Mouse (Mus musculus) embryonic facial prominence, embryonic 14.5 days (tissue): ENCODE results near the gene Ezh2. TPM values are rescaled to one million over a fixed set of nuclear protein-coding genes. Genes with fewer than 3 reads are reported as not detected.
A peak's percentile ranks its signal among the peaks of the same experiment; 100 is the strongest.

Experiments used
- ATAC-seq: fragments of 200-750 bp; cut with Nextera tagmentation; 2 replicates; pipeline ENCODE4 v1.8.0; 2017; ENCODE audit warnings: low read depth, moderate number of reproducible peaks, moderate TSS enrichment
- DNase-seq: peaks from one replicate; pipeline ENCODE4 v3.0.0-alpha.2; 2015; ENCODE audit warnings: low spot score
- H3K27ac ChIP-seq: fragments of 300-500 bp; sonication (generic); replicated peaks from 2 replicates; pipeline ENCODE4 v1.5.1; 2014; ENCODE audit warnings: low read depth, mild to moderate bottlenecking, low read length, moderate library complexity
- H3K27me3 ChIP-seq: fragments of 300-500 bp; sonication (generic); replicated peaks from 2 replicates; pipeline ENCODE4 v1.6.1; 2014; ENCODE audit warnings: low read length; ENCODE audit not compliant: control insufficient read depth, insufficient read depth
- H3K36me3 ChIP-seq: fragments of 300-500 bp; sonication (generic); 2 replicates; pipeline ENCODE4 v1.6.1; 2014; ENCODE audit warnings: low read length, mixed read lengths; ENCODE audit not compliant: control insufficient read depth, insufficient read depth
- H3K4me1 ChIP-seq: fragments of 300-500 bp; sonication (generic); 2 replicates; pipeline ENCODE4 v1.6.1; 2014; ENCODE audit warnings: antibody characterized with exemption, low read length; ENCODE audit not compliant: control insufficient read depth, insufficient read depth
- H3K4me2 ChIP-seq: fragments of 300-500 bp; sonication (generic); 2 replicates; pipeline ENCODE4 v1.6.1; 2014; ENCODE audit warnings: low read depth, mild to moderate bottlenecking, low read length, moderate library complexity, mixed read lengths
- H3K4me3 ChIP-seq: fragments of 300-500 bp; sonication (generic); 2 replicates; pipeline ENCODE4 v1.5.1; 2014; ENCODE audit warnings: low read depth, mild to moderate bottlenecking, low read length
- H3K9ac ChIP-seq: fragments of 300-500 bp; sonication (generic); 2 replicates; pipeline ENCODE4 v1.6.1; 2014; ENCODE audit warnings: low read depth, mild to moderate bottlenecking, low read length, moderate library complexity, mixed read lengths
- H3K9me3 ChIP-seq: fragments of 300-500 bp; sonication (generic); 2 replicates; pipeline ENCODE4 v1.6.1; 2016; ENCODE audit warnings: low read length; ENCODE audit not compliant: control insufficient read depth
- WGBS: fragments of 180-500 bp; shearing (Covaris S2); extraction: QIAGEN DNeasy Blood & Tissue Kit; methylation state at CpG from one replicate; pipeline ENCODE4 v1.1.7; 2014; 5-methylcytosine and 5-hydroxymethylcytosine counted together
- polyA plus RNA-seq: library from polyadenylated mRNA; unstranded; fragments of >200 nt; fragmentation: Nextera tagmentation; extraction: Ambion mirVana; gene quantifications from 2 replicates; pipeline ENCODE4 v1.2.1, GENCODE M21; 2014

Gene Ezh2
- polyA plus RNA-seq, 1 experiment from 2014 or later, result 72.8 TPM

DNA sequence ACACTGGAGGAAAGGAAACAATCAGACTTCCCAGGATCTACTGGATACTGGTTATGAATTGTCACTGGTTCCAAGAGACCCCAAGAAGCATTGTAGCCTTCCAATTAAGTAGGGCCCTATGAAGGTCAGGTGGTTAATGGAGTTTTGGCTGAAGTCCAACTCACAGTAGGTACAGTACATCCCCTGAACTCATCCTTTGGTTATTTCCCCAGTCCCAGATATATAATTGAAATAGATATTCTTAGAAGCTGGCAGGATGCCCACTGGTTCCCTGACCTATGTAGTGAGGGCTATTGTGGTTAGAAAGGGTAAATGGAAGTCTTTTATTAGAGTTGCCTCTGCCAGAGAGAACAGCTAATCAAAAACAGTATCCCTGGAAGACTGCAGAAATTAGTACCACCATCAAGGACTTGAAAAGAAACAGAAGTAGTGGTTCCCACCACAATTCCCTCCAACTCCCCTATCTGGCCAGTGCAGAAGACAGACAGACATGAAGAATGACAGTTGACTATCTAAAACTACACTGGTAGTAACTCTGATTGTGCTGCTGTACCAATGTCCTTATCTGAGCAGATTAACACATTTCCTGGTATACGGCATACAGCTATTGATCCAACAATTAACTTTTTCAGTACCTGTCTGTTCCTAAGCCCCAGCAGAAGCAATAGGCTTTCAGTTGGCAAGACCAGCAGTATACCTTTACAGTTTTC lies 29.7 kb downstream of the Ezh2 start:
- H3K36me3 ChIP-seq, result peaks cover 81% of the 10 kb centered on the region

DNA sequence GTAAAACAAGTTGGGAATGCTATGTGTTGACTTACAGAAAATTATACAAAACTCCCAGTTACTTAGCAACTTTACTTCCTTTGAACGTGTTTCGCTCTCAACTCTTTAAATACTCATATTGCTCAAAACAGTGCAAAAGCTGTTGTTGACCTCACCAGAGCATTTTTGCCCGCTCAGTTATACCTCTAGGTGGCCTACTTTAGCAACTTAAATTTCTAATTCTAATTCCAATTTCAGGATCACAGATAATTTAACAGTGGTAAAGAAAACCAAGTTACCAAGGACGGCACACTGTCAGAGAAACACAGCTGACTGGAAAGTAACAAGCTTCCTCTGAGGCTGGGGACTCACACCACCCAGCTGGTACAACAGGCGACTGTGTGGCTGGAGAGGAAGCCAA lies 33.7 kb downstream of the Ezh2 start:
- no peak overlapping the region for H3K4me2 ChIP-seq
- H3K27ac ChIP-seq, result no peak overlapping the region
- DNase-seq (no peak), ATAC-seq (no peak)
- H3K4me3 ChIP-seq, result no peak overlapping the region
- no peaks in the 10 kb centered on the region for H3K9me3 ChIP-seq
- no peak overlapping the region for H3K9ac ChIP-seq
- no peaks in the 10 kb centered on the region for H3K27me3 ChIP-seq
- WGBS, result 82% methylated on average over 5 of the region's 5 CpGs
- no peaks in the 10 kb centered on the region for H3K4me1 ChIP-seq
- peaks cover 75% of the 10 kb centered on the region for H3K36me3 ChIP-seq

More for the DNA sequence above, 29.7 kb downstream of the Ezh2 start:
- H3K27ac ChIP-seq, result no peak overlapping the region
- H3K27me3 ChIP-seq, result no peaks in the 10 kb centered on the region
- no peaks in the 10 kb centered on the region for H3K9me3 ChIP-seq
- H3K4me2 ChIP-seq, result no peak overlapping the region
- H3K4me1 ChIP-seq, result no peaks in the 10 kb centered on the region
- peak; percentile 25 for DNase-seq
- H3K9ac ChIP-seq, result no peak overlapping the region
- WGBS, result 89% methylated on average over 1 of the region's 1 CpGs
- no peak overlapping the region for H3K4me3 ChIP-seq
- 0 out of 2 replicates have a peak, but pooled peaks have one; percentile 33 for ATAC-seq

DNA sequence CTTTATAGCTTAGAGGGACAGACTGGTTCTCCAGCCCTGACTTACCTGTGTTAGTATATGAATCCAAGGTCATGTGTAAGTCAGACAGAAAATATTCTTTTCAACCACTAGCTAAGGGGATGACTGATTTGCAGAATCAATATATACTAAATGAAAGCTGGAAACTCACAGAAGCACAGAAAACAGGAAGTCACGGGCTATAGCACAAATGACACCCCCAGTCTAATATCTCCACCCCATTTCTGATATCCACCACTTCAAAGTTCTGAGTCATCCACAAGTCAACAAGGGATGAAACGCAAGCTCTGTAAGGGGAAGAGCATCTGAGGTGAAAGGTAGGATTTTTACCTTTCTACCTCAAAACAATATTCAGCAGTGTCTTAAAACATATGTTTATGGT lies 34.3 kb downstream of the Ezh2 start:
- 95% methylated on average over 2 of the region's 2 CpGs for WGBS
- no peaks in the 10 kb centered on the region for H3K4me1 ChIP-seq
- H3K9ac ChIP-seq, result no peak overlapping the region
- DNase-seq, result no peak
- no peak overlapping the region for H3K4me2 ChIP-seq
- H3K9me3 ChIP-seq, result no peaks in the 10 kb centered on the region
- no peak for ATAC-seq
- no peak overlapping the region for H3K27ac ChIP-seq
- H3K4me3 ChIP-seq, result no peak overlapping the region
- peaks cover 77% of the 10 kb centered on the region for H3K36me3 ChIP-seq
- H3K27me3 ChIP-seq, result no peaks in the 10 kb centered on the region

DNA sequence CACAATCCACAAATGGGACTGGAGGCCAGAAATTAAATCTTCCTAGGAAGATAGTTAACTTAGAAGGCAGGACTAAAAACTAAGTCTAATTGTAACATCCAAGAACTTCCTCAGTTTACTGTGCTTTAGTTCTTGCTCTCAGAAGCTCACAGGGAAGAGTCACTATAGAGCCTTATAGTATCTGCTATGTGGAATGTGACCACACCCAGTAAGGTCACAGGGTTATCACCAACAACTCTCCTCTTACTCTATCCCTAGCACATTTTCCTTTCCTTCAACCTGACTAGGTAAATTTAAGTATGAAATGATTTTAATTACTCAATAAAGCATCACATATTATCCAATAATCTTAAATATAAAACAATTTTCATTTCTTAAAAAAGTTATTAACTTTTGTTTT lies 34.7 kb downstream of the Ezh2 start:
- H3K9ac ChIP-seq, result no peak overlapping the region
- H3K9me3 ChIP-seq, result no peaks in the 10 kb centered on the region
- no peak overlapping the region for H3K4me3 ChIP-seq
- no peaks in the 10 kb centered on the region for H3K4me1 ChIP-seq
- no peak for ATAC-seq
- no peaks in the 10 kb centered on the region for H3K27me3 ChIP-seq
- H3K36me3 ChIP-seq, result peaks cover 78% of the 10 kb centered on the region
- H3K27ac ChIP-seq, result no peak overlapping the region
- no peak overlapping the region for H3K4me2 ChIP-seq
- DNase-seq, result no peak

DNA sequence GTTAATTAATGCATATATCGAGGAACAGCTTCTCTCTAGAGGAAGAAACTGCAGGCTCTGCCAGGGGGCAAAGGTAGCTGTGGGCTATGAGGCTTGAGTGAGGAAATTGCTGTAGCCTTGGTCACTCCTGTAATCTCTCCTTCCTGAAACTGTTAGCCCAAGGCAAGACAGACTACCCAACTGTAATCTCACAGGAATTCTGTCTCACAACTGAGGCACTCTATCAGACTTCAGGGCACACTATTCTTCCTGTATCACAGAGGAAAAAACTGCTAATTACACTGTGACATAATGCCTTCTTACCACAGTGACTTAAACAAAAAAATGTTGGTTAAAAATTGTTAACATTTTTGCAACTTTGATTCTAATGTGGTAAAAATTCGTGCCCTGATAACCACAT lies 35.9 kb downstream of the Ezh2 start:
- Histone ChIP-seq H3K27ac (no peak overlapping the region), H3K9me3 (no peaks in the 10 kb centered on the region), H3K27me3 (no peaks in the 10 kb centered on the region), H3K36me3 (peaks cover 83% of the 10 kb centered on the region), H3K4me3 (no peak overlapping the region), H3K4me2 (no peak overlapping the region), H3K4me1 (no peaks in the 10 kb centered on the region), H3K9ac (no peak overlapping the region)
- 77% methylated on average over 2 of the region's 2 CpGs for WGBS
- DNase-seq (no peak), ATAC-seq (no peak)

DNA sequence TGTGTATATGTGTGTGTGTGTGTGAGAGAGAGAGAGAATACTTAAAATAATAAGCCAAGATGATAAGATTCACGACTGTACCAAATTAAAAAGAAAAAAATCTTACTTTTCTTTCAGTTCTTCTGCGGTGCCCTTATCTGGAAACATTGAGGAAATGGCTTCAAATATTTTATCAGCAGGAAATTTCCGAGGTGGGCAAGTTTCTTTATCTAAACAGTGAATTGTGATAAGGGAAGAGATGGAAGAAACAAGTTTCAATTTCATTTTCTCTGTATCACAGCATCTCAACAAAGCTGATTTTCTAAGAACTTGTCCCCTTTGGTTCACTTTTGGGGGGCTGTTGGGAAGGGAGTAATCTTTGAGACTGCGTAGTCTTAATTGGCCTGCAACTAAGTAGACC lies 42.9 kb downstream of the Ezh2 start:
- no peak overlapping the region for H3K4me3 ChIP-seq
- 89% methylated on average over 4 of the region's 4 CpGs for WGBS
- no peak for ATAC-seq
- H3K4me1 ChIP-seq, result no peaks in the 10 kb centered on the region
- H3K36me3 ChIP-seq, result peaks cover 92% of the 10 kb centered on the region
- no peak for DNase-seq
- no peak overlapping the region for H3K27ac ChIP-seq
- no peaks in the 10 kb centered on the region for H3K9me3 ChIP-seq
- no peak overlapping the region for H3K4me2 ChIP-seq
- H3K9ac ChIP-seq, result no peak overlapping the region
- H3K27me3 ChIP-seq, result no peaks in the 10 kb centered on the region

DNA sequence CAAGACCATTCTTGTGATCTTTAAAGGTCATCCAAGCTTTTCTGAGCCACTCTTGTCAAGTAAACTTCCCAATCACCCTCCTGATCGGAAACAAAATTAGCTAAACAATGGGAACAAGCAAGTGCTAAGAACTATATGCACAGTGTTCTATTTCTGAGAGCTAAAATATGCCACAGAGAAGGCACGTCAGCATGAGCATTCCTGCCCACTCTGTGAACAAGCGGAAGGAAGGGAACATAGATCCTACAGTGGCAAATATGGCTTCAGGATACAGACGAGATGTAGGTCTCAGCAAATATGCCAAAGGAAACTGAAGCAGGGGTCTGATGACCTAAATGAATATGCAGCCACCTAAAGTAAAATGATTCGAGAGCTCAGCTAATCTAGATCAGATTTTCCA lies 59.8 kb downstream of the Ezh2 start:
- peaks cover 66% of the 10 kb centered on the region for H3K36me3 ChIP-seq
- H3K27me3 ChIP-seq, result no peaks in the 10 kb centered on the region
- no peak overlapping the region for H3K27ac ChIP-seq
- 81% methylated on average over 5 of the region's 5 CpGs for WGBS
- DNase-seq, result no peak
- no peaks in the 10 kb centered on the region for H3K4me1 ChIP-seq
- no peak for ATAC-seq
- H3K4me3 ChIP-seq, result no peak overlapping the region
- H3K9ac ChIP-seq, result no peak overlapping the region
- no peaks in the 10 kb centered on the region for H3K9me3 ChIP-seq
- H3K4me2 ChIP-seq, result no peak overlapping the region

DNA sequence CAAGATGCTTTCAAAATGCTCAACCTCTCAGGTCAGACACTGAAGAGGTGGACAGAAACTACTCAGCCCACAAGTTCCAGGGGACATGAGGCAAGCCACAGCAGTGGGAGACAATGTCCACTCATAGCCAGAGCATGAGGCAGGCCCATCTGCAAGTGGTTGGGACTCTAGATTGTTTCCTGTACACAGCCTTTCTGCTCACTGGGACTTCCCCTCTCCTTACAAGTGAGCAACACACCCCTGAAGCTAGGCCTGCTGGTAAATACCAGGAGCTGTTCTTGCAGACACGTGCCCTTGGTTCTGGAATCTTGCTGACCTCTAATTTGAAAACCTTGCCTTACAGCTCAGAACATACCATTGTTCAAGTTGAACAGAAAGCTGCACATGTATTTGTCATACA lies 62.6 kb downstream of the Ezh2 start:
- Histone ChIP-seq H3K9ac (no peak overlapping the region), H3K4me2 (no peak overlapping the region), H3K4me1 (no peaks in the 10 kb centered on the region), H3K9me3 (no peaks in the 10 kb centered on the region), H3K4me3 (no peak overlapping the region), H3K36me3 (peaks cover 90% of the 10 kb centered on the region), H3K27me3 (no peaks in the 10 kb centered on the region), H3K27ac (0 out of 2 replicates have a peak overlapping the region, but pooled peaks have one; percentile 6)
- no peak for DNase-seq
- WGBS, result 56% methylated on average over 1 of the region's 1 CpGs
- no peak for ATAC-seq

DNA sequence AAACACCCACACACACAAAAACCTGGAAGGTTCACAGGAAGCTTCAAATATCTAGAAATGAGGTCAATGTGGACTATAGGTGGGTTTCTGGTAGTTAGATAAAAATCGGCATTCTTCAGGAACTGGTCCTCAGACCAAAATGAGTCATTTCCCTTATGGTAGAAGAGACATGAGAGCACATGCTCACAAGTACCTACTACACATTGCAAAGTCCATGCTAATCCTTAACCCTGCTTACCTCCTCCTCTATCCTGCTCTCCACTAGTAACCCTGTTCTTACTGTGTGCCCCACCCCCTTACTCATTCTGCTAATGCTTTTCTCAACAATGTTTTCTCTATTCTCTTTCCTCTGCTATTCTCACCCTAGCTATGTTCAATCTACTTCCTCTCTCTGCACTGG lies 67.5 kb downstream of the Ezh2 start:
- WGBS, result 85% methylated on average over 1 of the region's 1 CpGs
- H3K9me3 ChIP-seq, result no peaks in the 10 kb centered on the region
- H3K4me1 ChIP-seq, result no peaks in the 10 kb centered on the region
- no peak overlapping the region for H3K9ac ChIP-seq
- peaks cover 96% of the 10 kb centered on the region for H3K36me3 ChIP-seq
- H3K4me2 ChIP-seq, result no peak overlapping the region
- no peaks in the 10 kb centered on the region for H3K27me3 ChIP-seq
- ATAC-seq (no peak), DNase-seq (no peak)
- H3K4me3 ChIP-seq, result no peak overlapping the region
- H3K27ac ChIP-seq, result no peak overlapping the region
